Mouse (Mus musculus) spleen, postnatal 4 days (tissue): ENCODE data around the gene Med26.

ENCODE experiments used
- DNase-seq, 2 experiments: peaks; one replicate each; pipeline ENCODE4 v3.0.0; 2022; ENCODE audit warnings: low spot score in 2 of 2

The Med26 gene

GRCm38 (mm10) chr8:72547122-72547801 is 808 bp downstream of the Med26 start:
- peak; percentile 27 to 81 for DNase-seq

GRCm38 (mm10) chr8:72539234-72539633 is 8.8 kb downstream of the Med26 start:
- peak in 1 of 2 experiments; percentile 21 for DNase-seq

- no peak for DNase-seq
Measured at GRCm38 (mm10) chr8:72534888-72535287, 13.2 kb downstream of the Med26 start.

GRCm38 (mm10) chr8:72532103-72532502 is 16.0 kb downstream of the Med26 start:
- no peak for DNase-seq

- no peak for DNase-seq
Measured at GRCm38 (mm10) chr8:72521888-72522287, 26.2 kb downstream of the Med26 start.

GRCm38 (mm10) chr8:72517421-72517988 is 30.6 kb downstream of the Med26 start:
- DNase-seq, result no peak

GRCm38 (mm10) chr8:72513158-72513557 is 34.9 kb downstream of the Med26 start:
- no peak for DNase-seq

- no peak for DNase-seq
Measured at GRCm38 (mm10) chr8:72512648-72513047, 35.4 kb downstream of the Med26 start.

- no peak for DNase-seq
Measured at GRCm38 (mm10) chr8:72507505-72507904, 40.6 kb downstream of the Med26 start.

- no peak for DNase-seq
Measured at GRCm38 (mm10) chr8:72504637-72505314, 43.3 kb downstream of the Med26 start.

- no peak for DNase-seq
Measured at GRCm38 (mm10) chr8:72504137-72504536, 43.9 kb downstream of the Med26 start.

GRCm38 (mm10) chr8:72500521-72500931 is 47.5 kb downstream of the Med26 start:
- DNase-seq, result no peak

GRCm38 (mm10) chr8:72499521-72500284 is 48.4 kb downstream of the Med26 start:
- no peak for DNase-seq

- no peak for DNase-seq
Measured at GRCm38 (mm10) chr8:72498527-72498926, 49.5 kb downstream of the Med26 start.

GRCm38 (mm10) chr8:72497911-72498310 is 50.2 kb downstream of the Med26 start:
- no peak for DNase-seq

- DNase-seq, result no peak
Measured at GRCm38 (mm10) chr8:72496217-72496616, 51.9 kb downstream of the Med26 start.

GRCm38 (mm10) chr8:72495411-72496111 is 52.5 kb downstream of the Med26 start:
- DNase-seq, result no peak

GRCm38 (mm10) chr8:72493381-72493780 is 54.7 kb downstream of the Med26 start:
- DNase-seq, result no peak

GRCm38 (mm10) chr8:72492622-72493081 is 55.4 kb downstream of the Med26 start:
- peak; percentile 99 to 100 for DNase-seq

GRCm38 (mm10) chr8:72491680-72492621 is 56.1 kb downstream of the Med26 start, which contains the start of gene Slc35e1:
Slc35e1 (minus strand) TSS chr8:72492614.
- DNase-seq, result peak in 1 of 2 experiments; percentile 78
